Mouse (Mus musculus) mature B cell (primary cell): Measurements from ENCODE around the gene Wipf1.

Experiments used
- in situ Hi-C: fragments of 300-500 bp; cut with MboI; formaldehyde crosslinking; loops from 2 replicates; pipeline ENCODE4 v1.14.3; 2019

Wipf1 gene

DNA sequence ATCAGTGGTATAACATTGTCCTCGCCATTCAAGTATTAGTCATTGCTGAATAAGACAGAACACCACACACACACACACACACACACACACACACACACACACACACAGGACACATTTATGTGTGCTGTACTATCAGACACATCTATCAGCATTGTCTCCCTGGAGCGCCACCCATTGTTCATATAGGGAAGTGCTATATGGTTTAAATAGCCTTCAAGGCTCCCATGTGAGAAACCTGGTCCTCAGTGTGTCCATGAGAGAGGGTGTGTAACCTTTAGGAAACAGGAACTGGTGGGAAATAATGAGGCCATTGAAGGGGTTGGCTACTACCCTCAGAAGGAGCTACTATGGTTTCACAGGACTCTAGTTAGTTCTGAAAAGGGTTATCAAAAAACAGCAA lies 87.5 kb downstream of the Wipf1 start:
- in situ Hi-C loops: no loop called here

DNA sequence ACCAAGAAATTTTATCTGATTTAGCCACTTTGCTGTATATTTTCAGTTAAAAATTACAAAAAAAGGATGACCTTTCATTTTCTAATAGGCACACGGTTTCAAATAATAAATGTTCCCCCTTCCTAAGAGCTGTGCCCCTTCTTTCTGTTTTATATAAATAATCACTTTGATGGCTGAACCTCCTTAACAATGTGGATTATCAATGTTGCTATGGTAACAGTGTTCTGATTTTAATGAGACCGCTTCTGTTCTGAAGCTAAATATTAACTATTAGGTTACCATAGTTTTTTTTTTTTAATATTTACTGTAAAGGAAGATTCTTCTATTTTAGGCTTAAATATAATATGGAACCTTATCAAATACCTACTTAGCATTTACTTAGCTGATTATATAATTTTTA lies 89.2 kb downstream of the Wipf1 start:
- in situ Hi-C loops: no loop called here

DNA sequence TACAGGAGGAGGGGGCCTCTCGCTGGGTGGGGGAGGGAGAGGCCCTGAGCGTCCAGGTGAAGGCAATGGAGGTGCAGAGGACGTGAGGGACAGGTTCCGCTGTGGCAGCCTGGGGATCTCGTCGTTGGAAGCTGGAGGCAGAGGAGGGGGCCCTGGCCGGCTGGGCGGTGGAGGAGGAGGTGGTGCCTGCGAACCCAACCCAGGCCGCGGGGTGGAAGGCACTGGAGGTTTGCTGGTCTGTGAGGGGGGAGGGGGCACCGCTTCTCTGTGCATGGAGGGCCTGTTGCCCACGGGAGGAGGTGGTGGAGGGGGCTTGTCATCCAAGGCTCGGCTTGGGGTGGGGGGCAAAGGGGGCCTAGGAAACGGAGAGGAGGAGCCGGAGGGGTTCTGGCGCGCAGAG lies 92.6 kb downstream of the Wipf1 start:
- in situ Hi-C loops: no loop called here

DNA sequence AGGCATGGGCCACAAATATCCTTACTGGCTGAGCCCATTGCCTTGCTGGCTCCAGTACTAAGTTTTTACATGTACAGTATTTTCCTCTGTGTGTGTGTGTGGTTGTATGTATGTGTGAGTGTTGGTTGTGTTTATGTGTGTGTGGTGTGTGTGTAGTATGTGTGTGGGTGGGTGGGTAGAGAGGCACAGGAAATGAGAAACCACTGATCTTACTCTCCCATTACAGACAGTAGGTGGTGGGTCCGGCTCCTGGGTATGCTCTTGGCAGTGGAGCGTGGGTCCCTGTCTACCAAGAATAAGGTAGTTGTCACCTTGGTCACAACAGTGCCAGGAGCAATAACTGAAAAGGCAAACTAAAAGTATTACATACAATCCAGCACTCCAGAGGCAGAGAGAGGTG lies 93.7 kb downstream of the Wipf1 start:
- in situ Hi-C loops: no loop called here

DNA sequence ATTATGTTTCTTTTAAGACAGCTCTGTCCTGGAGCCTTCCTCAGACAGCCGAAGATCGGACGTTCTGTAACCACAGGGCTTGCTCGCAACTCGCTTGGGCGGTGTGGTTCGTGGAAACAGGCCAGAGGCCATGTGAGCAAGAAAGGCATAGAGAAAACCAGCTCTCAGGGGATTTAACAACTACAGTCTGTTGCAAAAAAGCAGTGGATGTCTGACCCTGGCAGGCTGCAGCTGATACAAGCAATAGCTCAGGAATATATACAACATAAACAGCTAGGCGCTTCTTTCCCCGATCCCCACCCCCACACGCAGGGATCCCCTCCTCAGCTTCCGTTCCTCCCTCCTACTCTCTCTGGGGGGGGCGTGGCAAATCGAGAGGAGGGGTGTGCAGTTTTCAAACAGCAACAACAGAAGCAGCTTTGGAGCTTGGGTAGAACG lies 97.6 kb downstream of the Wipf1 start:
- in situ Hi-C loops: no loop called here

DNA sequence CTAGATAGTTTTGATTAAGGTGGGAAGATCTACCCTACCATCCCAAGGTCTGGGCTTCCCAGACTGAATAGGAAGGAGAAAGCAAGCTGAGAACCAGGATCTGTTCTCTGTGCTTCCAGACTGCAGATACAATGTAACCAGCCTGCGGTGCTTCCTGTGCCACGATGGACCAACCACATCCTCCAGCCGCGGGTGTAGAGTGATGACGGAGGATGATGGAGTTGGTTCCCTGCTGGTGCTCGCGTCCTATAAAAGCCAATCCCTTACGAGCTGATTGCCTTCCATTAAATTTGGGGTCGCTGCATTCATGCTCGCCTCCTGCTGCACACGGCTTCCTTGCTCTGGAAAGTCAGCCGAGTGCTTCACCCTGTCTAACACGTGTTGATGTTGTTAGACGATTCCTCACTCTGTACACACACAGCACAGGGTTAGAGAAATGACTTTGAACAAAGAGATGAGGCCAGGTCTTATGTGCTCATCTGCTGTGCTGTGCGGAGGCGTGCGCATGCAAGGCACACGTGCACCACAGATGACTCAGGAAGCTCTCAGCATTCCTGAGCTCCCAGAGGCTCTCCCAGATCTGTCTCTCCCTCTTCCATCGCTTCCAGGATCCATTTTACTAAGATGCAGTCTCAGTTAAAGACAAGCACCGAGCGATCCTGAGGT lies 100.6 kb downstream of the Wipf1 start:
- in situ Hi-C loops: no loop called here

DNA sequence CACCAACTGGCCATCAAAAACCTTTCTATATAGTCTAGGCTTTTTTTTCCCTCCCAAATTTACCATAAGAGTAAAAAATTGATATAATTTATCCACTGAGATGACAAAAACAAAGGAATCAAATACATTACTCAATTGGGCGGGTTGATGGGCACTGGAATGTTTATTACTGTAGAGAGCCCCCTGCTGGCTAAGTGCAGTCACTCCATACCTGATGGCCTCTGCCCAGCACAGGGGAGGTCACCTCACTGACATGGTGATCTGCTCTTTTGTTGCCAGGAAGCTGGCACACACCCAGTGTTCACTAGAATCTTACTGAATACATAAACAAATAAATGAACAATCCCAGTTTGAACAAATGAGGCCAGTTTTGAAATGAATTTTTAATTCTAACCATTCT lies 102.2 kb downstream of the Wipf1 start:
- in situ Hi-C loops: no loop called here

DNA sequence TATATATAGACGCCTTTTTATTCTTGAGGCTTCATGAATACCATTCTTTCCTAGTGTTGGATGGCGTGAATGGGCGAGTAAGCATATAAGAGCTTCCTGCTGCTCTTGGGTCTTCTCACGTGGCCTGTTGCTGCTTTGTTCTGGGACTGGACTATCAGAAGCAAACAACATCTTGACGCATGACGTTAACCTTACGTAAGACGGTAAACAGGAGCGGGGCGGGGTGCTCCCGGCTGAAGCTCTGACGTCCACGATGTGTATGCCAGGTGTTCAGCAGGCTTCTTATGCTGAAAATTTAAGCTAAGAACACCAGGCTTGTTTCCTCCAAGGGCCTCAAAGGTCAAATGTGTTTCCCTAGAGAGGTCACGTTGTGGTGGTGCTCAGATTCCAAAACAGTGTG lies 103.7 kb downstream of the Wipf1 start:
- in situ Hi-C loops: no loop called here

DNA sequence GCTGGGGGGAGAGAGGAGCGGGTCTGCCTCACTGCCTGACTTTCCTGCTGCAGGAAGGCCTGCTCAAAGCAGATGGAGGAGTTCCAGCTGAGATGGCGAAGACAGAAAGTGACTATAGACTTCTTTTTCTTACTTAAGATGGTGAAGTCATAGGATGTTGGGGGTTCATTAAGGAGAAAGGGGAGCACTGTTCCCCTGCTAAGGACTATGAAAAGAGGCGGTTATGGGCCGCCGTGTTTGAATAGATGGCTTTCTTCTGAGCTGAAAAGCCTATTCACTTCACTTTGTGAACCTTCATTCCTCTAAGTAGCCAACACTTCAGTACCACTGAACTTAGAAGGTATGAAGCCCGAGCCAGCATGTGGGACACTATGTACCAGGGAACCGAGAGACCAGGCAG lies 109.8 kb downstream of the Wipf1 start:
- in situ Hi-C loops: loop anchor here (25.0 kb wide), 1 partner anchor 257 kb away; no protein-coding TSS in a partner anchor

DNA sequence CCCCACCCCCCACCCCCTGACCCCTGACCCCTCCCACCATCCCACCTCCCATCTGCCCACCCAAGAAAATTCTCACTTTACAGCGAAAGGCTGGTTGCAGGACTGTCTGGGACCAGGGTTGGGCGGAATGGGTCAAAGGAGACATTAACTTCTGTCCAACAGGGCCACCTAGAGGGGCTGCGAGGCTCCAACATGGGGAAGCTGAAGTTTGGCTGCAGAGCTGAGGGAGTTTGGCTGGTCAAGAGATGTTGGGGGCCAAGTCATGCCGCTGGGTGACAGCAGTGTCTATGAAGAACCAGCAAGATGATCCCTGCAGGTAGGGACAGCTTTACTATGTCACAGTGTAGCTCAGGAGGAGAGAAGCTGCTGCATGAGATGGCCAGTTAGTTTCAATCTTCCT lies 110.2 kb downstream of the Wipf1 start:
- in situ Hi-C loops: loop anchor here (25.0 kb wide), 1 partner anchor 257 kb away; no protein-coding TSS in a partner anchor

DNA sequence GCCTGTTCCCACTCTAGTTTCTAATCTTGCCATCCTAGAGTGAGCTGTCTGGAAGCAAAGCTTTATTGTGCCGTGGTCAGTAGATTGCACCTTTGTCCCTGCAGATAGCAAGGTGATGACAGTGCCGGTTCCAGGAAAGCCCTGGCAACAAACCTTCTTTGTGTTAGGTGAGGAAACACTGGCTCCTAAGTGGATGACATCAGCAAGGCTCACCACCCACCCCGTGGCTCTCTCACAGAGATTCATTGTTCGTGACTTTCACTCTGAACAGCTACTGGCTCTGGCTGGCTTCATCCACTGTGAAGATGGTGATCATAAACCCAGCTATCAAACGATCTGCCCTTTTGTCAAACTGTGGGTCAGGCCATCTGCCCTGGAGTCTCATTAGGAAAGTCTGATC lies 113.6 kb downstream of the Wipf1 start:
- in situ Hi-C loops: loop anchor here (25.0 kb wide), 1 partner anchor 254 kb away; no protein-coding TSS in a partner anchor

DNA sequence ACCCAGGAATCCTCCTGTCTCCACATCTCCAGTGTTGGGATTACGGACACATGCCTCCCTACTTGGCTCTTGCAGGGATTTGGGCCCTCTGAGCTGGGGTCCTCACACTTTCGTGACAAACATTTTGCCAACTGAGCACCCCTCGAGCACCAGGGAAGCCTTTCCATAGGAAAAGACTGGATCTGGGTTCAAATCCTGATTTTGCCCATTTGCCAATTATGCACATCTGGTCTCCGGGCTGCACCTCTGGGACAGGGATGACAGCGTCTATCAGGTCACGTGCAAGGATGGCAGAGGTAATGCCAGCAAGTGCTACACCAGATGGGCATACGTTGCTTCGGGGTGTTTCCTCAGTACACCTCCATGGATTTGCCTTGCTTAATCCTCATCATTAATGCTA lies 119.5 kb downstream of the Wipf1 start:
- in situ Hi-C loops: loop anchor here (25.0 kb wide), 1 partner anchor 248 kb away; no protein-coding TSS in a partner anchor

DNA sequence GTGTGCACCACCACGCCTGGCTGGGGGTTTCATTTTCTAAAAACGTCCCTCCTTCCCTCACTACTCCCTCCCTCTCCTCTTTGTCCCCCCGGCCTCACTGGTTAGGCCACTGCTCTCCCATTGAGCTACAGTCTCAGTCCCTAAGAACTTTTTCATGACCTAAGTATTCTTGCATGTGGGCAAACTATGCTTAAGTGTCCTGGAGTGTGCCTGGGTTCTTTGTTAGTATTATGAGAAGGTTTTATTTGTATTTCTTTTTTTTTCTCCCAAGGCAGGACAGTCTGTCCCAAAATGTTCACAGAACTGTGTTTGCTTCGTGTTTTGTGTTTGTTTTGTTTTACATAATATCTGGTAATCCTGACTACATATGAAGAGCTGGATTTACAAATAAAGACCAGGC lies 121.9 kb downstream of the Wipf1 start:
- in situ Hi-C loops: loop anchor here (25.0 kb wide), 1 partner anchor 245 kb away; no protein-coding TSS in a partner anchor

DNA sequence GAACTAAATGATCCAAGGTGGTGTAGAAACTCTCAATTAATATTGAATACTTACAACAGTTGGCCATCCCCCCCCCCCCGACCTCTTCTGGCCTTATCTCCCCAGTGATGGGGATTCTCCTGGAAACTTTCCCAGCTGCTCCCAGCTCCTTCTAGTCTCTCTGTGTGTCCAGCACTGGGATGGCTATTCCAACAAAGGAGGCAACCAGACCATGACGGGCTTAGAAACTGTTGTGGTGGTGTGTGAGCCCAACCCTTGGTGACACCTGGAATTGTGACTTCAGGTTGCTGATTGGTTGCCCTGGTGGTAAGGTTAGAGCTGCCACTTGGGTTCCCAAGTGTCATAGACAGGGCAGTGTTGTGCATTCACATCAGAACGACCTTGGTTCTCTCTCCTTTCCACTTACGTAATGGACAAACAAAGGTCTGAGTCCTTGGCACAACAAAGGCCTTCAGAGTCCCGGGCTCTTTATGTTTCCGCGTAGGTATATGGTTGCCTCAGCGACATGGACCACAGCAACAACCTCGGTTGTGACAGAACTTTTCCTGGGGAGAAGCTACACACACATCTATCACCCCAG lies 123.1 kb downstream of the Wipf1 start:
- in situ Hi-C loops: loop anchor here (25.0 kb wide), 1 partner anchor 244 kb away; no protein-coding TSS in a partner anchor

DNA sequence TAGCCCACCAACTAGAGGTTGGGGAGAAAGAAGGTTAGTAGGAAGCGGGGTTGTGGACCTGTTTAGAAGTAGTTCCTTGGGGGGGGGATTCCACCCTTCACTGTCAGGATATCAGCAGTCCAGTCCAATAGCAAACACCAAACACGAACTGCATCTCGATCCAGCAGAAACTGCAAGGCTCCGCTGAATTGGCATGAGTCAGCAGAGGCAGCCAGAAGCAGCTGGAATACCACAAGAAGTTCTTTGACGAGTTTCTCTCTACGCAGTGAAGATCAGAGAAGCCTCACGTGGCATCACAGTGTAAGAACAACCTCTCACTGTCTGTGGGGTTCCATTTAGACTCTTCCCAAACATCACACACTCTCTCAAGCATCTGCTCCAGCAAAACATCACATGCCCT lies 124.6 kb downstream of the Wipf1 start:
- in situ Hi-C loops: loop anchor here (25.0 kb wide), 1 partner anchor 243 kb away; no protein-coding TSS in a partner anchor

DNA sequence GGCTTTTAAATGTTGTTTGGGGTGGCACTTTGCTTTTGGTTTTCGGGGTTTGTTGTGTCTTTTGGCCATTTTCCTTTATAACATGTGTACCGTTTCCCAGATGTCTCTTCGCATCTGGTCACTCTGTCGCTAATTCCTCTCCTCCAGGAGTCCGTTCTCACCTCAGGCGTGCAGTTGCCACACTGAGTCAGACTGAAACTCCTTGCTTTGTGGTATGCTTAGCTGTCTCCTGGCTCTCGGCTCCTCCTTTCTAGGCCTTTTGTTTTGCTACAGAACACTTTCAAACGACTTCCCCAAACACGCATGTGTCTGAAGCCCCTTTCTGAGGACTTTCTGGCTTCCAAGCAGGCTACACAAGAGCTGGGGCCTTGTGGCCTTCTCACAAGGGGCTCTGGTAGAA lies 125.1 kb downstream of the Wipf1 start:
- in situ Hi-C loops: loop anchor here (25.0 kb wide), 1 partner anchor 242 kb away; no protein-coding TSS in a partner anchor

DNA sequence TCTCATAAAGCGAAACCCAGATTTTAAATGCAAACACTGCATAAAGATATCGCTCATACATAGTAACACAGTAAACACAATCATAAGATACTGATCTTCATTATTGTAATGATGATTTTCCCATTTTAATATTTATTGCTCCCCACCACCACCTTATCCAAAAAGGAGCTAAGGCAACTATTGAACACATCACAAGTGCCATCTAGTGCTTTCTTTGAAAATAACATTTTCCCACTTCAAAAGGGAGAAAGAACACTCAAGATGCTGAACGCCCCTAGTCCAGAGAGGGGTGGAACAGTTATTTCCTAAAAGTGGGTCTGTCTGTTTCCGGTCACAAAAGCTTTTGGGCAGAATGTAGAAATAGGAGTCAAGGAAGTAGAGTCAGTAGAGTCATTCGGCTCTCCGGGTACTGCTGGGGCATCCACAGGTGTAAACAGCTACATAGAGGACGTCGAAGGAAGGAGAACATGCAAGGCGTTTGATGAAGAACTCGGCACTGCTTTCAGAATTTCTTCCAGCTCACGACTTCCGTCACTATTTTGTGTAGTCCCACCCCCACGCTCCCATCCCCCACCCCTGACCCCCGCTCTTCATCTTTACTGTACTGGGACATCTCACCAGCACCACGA lies 126.0 kb downstream of the Wipf1 start:
- in situ Hi-C loops: loop anchor here (25.0 kb wide), 1 partner anchor 241 kb away; no protein-coding TSS in a partner anchor

DNA sequence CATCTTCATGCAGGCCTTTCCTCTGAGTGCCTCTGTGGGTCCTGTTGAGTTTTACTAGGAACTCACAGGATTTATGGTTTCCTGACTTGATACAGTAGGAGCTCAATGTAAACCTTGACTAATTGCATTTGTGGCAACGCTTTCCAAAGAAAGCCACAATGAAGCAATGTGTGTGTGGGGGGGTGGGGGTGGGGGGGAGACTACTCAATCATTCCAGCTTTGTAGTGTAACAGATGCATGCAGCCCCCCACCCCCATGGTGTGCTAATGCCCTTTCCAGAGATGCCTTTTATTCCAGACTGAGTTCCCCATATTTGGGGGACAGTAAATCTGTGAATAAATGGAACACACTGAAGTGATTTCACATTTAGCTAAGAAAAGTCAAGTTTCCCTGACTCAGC lies 127.8 kb downstream of the Wipf1 start:
- in situ Hi-C loops: loop anchor here (25.0 kb wide), 1 partner anchor 239 kb away; no protein-coding TSS in a partner anchor

DNA sequence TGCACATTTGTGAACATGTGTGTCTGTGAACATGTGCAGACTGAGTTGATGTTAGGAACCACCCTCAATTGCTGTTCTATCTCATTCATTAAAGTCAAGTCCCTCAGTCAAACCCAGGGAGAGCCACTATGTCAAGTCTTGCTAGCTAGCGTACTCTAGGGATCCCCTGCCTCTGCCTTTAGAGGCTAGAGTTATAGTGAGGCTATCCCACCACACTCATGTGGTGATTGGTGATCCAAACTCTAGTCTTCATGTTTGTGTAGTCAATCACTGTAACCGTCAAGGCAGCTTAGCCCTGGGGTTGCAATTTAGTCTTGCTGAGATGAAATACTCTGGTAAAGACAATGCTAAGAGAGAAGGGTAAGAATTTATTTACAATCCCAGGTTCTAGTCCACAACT lies 132.1 kb downstream of the Wipf1 start:
- in situ Hi-C loops: no loop called here

DNA sequence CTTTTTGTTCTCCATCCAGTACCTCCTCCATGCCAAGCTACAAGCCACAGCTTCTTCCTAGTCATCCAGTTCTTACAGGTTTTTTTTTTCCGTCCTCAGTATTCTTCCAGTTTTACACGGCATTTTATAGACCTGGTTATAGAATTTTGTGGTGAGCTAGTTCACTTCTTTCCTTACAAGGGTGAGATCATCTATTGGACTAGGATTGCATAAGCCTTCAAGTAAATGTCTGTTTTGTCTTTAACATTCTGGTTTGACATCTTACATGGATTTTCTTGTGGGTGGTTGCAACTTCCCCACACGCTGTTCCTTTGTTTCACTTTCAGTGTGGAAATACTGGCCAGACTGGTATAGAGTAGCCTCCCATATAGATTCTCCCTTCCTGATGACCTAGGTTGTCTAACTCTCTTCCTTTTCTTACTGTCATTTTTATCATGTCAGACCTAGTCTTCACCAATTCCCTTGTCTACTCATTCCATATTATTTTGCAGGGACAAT lies 132.7 kb downstream of the Wipf1 start:
- in situ Hi-C loops: no loop called here

DNA sequence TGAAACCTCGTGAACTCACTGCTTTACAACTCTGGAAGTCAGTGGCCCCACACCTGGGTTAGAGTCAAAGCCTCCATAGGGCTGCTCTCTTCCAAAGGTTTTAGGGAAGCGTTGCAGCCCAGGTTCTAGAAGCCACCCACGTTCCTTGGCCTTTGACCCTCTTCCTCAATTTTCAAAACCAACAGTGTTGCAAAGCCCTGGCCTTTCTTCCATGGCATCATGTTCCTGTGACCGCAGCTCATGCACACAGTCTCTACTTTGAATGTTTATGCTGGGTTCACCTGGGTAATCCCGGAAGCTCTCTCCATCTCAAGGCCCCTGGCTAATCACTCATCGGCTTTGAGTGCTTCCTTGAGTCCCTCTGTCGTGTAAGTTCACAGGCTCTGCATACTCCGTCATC lies 134.0 kb downstream of the Wipf1 start:
- in situ Hi-C loops: no loop called here

DNA sequence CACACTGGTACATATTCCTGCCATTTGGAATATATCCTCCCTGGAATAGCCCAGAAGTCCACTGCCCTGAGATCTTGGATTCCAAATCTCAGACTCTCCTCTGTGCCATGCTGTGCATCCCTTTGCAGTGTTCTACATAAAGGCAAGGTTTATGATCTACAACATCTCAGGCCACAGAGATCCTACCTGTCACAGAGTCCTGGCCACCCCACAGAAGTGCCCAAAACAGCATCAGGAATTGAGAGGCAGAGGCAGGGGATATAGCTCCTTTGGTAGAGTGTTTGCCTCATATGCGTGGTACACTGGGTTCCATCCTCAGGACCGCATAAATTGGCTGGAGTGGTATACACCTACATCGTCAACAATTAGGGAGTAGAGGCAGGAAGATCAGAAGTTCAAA lies 135.1 kb downstream of the Wipf1 start:
- in situ Hi-C loops: no loop called here

DNA sequence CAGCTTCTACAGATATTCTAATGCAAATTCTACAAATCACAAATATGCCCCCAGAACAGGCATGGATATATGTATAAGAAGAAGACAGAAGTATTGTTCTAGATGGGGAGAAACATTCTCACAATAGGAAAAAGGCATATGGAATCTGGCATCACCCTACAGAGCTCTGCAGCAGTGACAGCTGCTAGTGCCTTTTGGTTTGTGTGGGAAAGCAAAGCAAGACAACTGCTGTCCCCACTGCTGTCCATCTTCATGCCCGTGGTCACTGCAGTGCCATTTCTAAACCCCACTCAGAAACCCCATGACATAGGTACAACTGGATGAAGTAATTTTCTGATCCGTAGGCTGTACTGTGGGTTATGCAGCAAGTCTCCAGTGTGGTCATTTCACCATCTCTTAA lies 136.8 kb downstream of the Wipf1 start:
- in situ Hi-C loops: no loop called here
